Mouse (Mus musculus) cortical plate, adult 2 months (tissue): ENCODE measurements around the gene Zdhhc19.

Experiments used
- CTCF ChIP-seq: fragments of 200-500 bp; IDR thresholded peaks from 2 replicates; pipeline ENCODE4 v1.5.1; 2011; ENCODE audit warnings: mild to moderate bottlenecking, control low read depth, low read length; ENCODE audit not compliant: insufficient read depth; ENCODE audit errors: extremely low read depth
- POLR2A ChIP-seq: fragments of 200-500 bp; IDR thresholded peaks from 2 replicates; pipeline ENCODE4 v1.6.1; 2011; ENCODE audit warnings: mild to moderate bottlenecking, low read length, control low read depth; ENCODE audit not compliant: insufficient read depth; ENCODE audit errors: extremely low read depth

GRCm38 (mm10) chr16:32464908-32465307 lies 31.2 kb upstream of the Zdhhc19 start:
- TF ChIP-seq POLR2A: no peak
- TF ChIP-seq CTCF: no peak
